8 mouse cellular contexts compared by ENCODE assay signal in genomic region chr15:78983436-78984285, GRCm38 (mm10). TPM values are rescaled to one million over a fixed set of nuclear protein-coding genes. Genes with fewer than 3 reads are reported as not detected.
DNase-seq lines count a peak whose midpoint lies in the region; ATAC-seq lines count a peak whose summit lies in the region.

No protein-coding gene starts in this region.

- H3K9me3 ChIP-seq in intestine, embryonic 14.5 days (ENCODE audit: control insufficient read depth, low read length) = no peaks in the 10 kb centered on the region
- no peaks in the 10 kb centered on the region for H3K9me3 ChIP-seq in liver, embryonic 16.5 days (replicated peaks; ENCODE audit: control insufficient read depth, low read length)

- peak overlapping the region; percentile 91 for H3K4me2 ChIP-seq in intestine, embryonic 14.5 days (ENCODE audit: low read length)
- peak overlapping the region; percentile 94 for H3K4me2 ChIP-seq in liver, embryonic 16.5 days (ENCODE audit: low read depth, low read length)

- peak overlapping the region; percentile 87 for H3K27ac ChIP-seq in intestine, embryonic 14.5 days (ENCODE audit: low read depth)
- peak overlapping the region; percentile 98 for H3K27ac ChIP-seq in liver, embryonic 16.5 days (ENCODE audit: low read length)

- peaks cover 52% of the 10 kb centered on the region for H3K4me1 ChIP-seq in intestine, embryonic 14.5 days (replicated peaks; ENCODE audit: control insufficient read depth, insufficient read depth, low read length)
- peaks cover 33% of the 10 kb centered on the region for H3K4me1 ChIP-seq in liver, embryonic 16.5 days (ENCODE audit: control insufficient read depth, low read depth, low read length)

- H3K4me3 ChIP-seq in intestine, embryonic 14.5 days (ENCODE audit: low read depth, low read length) = peak overlapping the region; percentile 75
- peak overlapping the region; percentile 99 for H3K4me3 ChIP-seq in liver, embryonic 16.5 days (ENCODE audit: low read depth, low read length)

- WGBS in intestine, embryonic 14.5 days = under 1% methylated on average over 21 of the region's 21 CpGs
- under 1% methylated on average over 21 of the region's 21 CpGs for WGBS in liver, embryonic 16.5 days (ENCODE audit: insufficient replicate concordance)

- H3K9ac ChIP-seq in intestine, embryonic 14.5 days (ENCODE audit: low read length) = peak overlapping the region; percentile 76
- H3K9ac ChIP-seq in liver, embryonic 16.5 days (ENCODE audit: low read depth, low read length) = peak overlapping the region; percentile 96

- peaks cover 13% of the 10 kb centered on the region for H3K36me3 ChIP-seq in intestine, embryonic 14.5 days (ENCODE audit: control insufficient read depth, insufficient read depth, low read length)
- H3K36me3 ChIP-seq in liver, embryonic 16.5 days (ENCODE audit: control insufficient read depth, insufficient read depth) = 0 out of 2 replicates have a peak, but pooled peaks cover 3% of the 10 kb centered on the region

- intact Hi-C loops in gastrocnemius, postnatal 36 days (cut with DNase I) = no loop called here

- H3K27me3 ChIP-seq in intestine, embryonic 14.5 days (replicated peaks; ENCODE audit: control insufficient read depth, insufficient read depth, low read length) = no peaks in the 10 kb centered on the region
- H3K27me3 ChIP-seq in liver, embryonic 16.5 days (ENCODE audit: control insufficient read depth, insufficient read depth, low read depth, low read length) = no peaks in the 10 kb centered on the region

- peak; percentile 77 for ATAC-seq in intestine, embryonic 14.5 days (replicated peaks; ENCODE audit: low FRiP score, low TSS enrichment, low read depth)
- ATAC-seq in liver, embryonic 16.5 days (ENCODE audit: low read depth) = peak; percentile 47

- peak; percentile 49 to 60 for DNase-seq in spleen, adult 18-20 months
- no peak for DNase-seq in spleen, adult 12 weeks (ENCODE audit: low spot score)
- peak; percentile 78 for DNase-seq in embryo, embryonic 10 days (ENCODE audit: low spot score)
- DNase-seq in gastrocnemius, postnatal 36 days = peak; percentile 50 to 55
- DNase-seq in intestine, embryonic 14.5 days (ENCODE audit: low spot score) = peak; percentile 84
- peak; percentile 57 for DNase-seq in neural tube, embryonic 10.5 days (ENCODE audit: extremely low spot score, low spot score)
- peak; percentile 39 for DNase-seq in urinary bladder, postnatal 25 days (ENCODE audit: low spot score)

RNA-seq across cellular contexts. Expression of gene Triobp, which starts 36.1 kb away (rescaled TPM):
- 10 to 100 TPM; 35.6 to 42.3 TPM for total RNA-seq in gastrocnemius, postnatal 36 days (2021)
- 49.0 and 52.2 TPM in 2 replicates for polyA plus RNA-seq in intestine, embryonic 14.5 days (2014; fragmentation: Nextera tagmentation; extraction: Ambion mirVana)
- 18.0 and 20.8 TPM in 2 replicates for polyA plus RNA-seq in liver, embryonic 16.5 days (2015; fragmentation: Nextera tagmentation; extraction: Ambion mirVana)

RNA-seq across cellular contexts. Expression of gene H1f0, which starts 44.6 kb away (rescaled TPM):
- 10 to 100 TPM; 71.1 to 87.4 TPM for total RNA-seq in gastrocnemius, postnatal 36 days (2021)
- polyA plus RNA-seq in intestine, embryonic 14.5 days (2014; fragmentation: Nextera tagmentation; extraction: Ambion mirVana) = 160 and 192 TPM in 2 replicates
- polyA plus RNA-seq in liver, embryonic 16.5 days (2015; fragmentation: Nextera tagmentation; extraction: Ambion mirVana) = 134 and 136 TPM in 2 replicates

RNA-seq across cellular contexts. Expression of gene Nol12, which starts 48.9 kb away (rescaled TPM):
- total RNA-seq in gastrocnemius, postnatal 36 days (2021) = 10 to 100 TPM; 22.1 to 22.6 TPM
- 46.0 and 53.5 TPM in 2 replicates for polyA plus RNA-seq in intestine, embryonic 14.5 days (2014; fragmentation: Nextera tagmentation; extraction: Ambion mirVana)
- 24.0 and 25.1 TPM in 2 replicates for polyA plus RNA-seq in liver, embryonic 16.5 days (2015; fragmentation: Nextera tagmentation; extraction: Ambion mirVana)

RNA-seq across cellular contexts. Expression of gene Lgals1, which starts 57.1 kb away (rescaled TPM):
- total RNA-seq in gastrocnemius, postnatal 36 days (2021) = 100 to 1,000 TPM; 188 to 289 TPM
- 1,194 and 1,197 TPM in 2 replicates for polyA plus RNA-seq in intestine, embryonic 14.5 days (2014; fragmentation: Nextera tagmentation; extraction: Ambion mirVana)
- polyA plus RNA-seq in liver, embryonic 16.5 days (2015; fragmentation: Nextera tagmentation; extraction: Ambion mirVana) = 295 and 318 TPM in 2 replicates

RNA-seq across cellular contexts. Expression of gene Galr3, which starts 58.0 kb away (rescaled TPM):
- total RNA-seq in gastrocnemius, postnatal 36 days (2021) = not detected
- 1.0 and 1.1 TPM in 2 replicates for polyA plus RNA-seq in intestine, embryonic 14.5 days (2014; fragmentation: Nextera tagmentation; extraction: Ambion mirVana)
- polyA plus RNA-seq in liver, embryonic 16.5 days (2015; fragmentation: Nextera tagmentation; extraction: Ambion mirVana) = 0.20 TPM in 1 of 2 replicates, not detected in the other
